Mouse (Mus musculus) liver, embryonic 16.5 days (tissue): ENCODE data around the gene Cnnm2. TPM values are rescaled to one million over a fixed set of nuclear protein-coding genes. Genes with fewer than 3 reads are reported as not detected.
A peak's percentile ranks its signal among the peaks of the same experiment; 100 is the strongest.

Source experiments
- ATAC-seq: fragments of 200-750 bp; cut with Nextera tagmentation; 2 replicates; pipeline ENCODE4 v1.8.0; 2017; ENCODE audit warnings: low read depth, mild to moderate bottlenecking, moderate number of reproducible peaks, moderate library complexity
- H3K27ac ChIP-seq: fragments of 300-500 bp; sonication (generic); 2 replicates; pipeline ENCODE4 v1.5.1; 2014; ENCODE audit warnings: mild to moderate bottlenecking, low read length
- H3K27me3 ChIP-seq: fragments of 300-500 bp; sonication (generic); 2 replicates; pipeline ENCODE4 v1.6.1; 2014; ENCODE audit warnings: low read depth, low read length, mixed read lengths; ENCODE audit not compliant: control insufficient read depth, insufficient read depth
- H3K36me3 ChIP-seq: fragments of 300-500 bp; sonication (generic); 2 replicates; pipeline ENCODE4 v1.6.1; 2014; ENCODE audit warnings: mild to moderate bottlenecking; ENCODE audit not compliant: control insufficient read depth, insufficient read depth
- H3K4me1 ChIP-seq: fragments of 300-500 bp; sonication (generic); 2 replicates; pipeline ENCODE4 v1.6.1; 2014; ENCODE audit warnings: low read depth, low read length, mixed read lengths; ENCODE audit not compliant: control insufficient read depth
- H3K4me2 ChIP-seq: fragments of 300-500 bp; sonication (generic); 2 replicates; pipeline ENCODE4 v1.6.1; 2014; ENCODE audit warnings: low read depth, low read length, mixed read lengths
- H3K4me3 ChIP-seq: fragments of 300-500 bp; sonication (generic); 2 replicates; pipeline ENCODE4 v1.5.1; 2014; ENCODE audit warnings: low read depth, mild to moderate bottlenecking, low read length
- H3K9ac ChIP-seq: fragments of 300-500 bp; sonication (generic); 2 replicates; pipeline ENCODE4 v1.6.1; 2014; ENCODE audit warnings: low read depth, low read length
- H3K9me3 ChIP-seq: fragments of 300-500 bp; sonication (generic); replicated peaks from 2 replicates; pipeline ENCODE4 v1.6.1; 2016; ENCODE audit warnings: low read length; ENCODE audit not compliant: control insufficient read depth
- WGBS: fragments of 180-500 bp; shearing (Covaris S2); extraction: QIAGEN DNeasy Blood & Tissue Kit; methylation state at CpG from one replicate; pipeline ENCODE4 v1.1.7; 2014; ENCODE audit not compliant: insufficient replicate concordance; 5-methylcytosine and 5-hydroxymethylcytosine counted together
- polyA plus RNA-seq: library from polyadenylated mRNA; unstranded; fragments of >200 nt; fragmentation: Nextera tagmentation; extraction: Ambion mirVana; gene quantifications from 2 replicates; pipeline ENCODE4 v1.2.1, GENCODE M21; 2015

The Cnnm2 gene
- polyA plus RNA-seq, 1 experiment from 2014 or later = 1.4 TPM

DNA sequence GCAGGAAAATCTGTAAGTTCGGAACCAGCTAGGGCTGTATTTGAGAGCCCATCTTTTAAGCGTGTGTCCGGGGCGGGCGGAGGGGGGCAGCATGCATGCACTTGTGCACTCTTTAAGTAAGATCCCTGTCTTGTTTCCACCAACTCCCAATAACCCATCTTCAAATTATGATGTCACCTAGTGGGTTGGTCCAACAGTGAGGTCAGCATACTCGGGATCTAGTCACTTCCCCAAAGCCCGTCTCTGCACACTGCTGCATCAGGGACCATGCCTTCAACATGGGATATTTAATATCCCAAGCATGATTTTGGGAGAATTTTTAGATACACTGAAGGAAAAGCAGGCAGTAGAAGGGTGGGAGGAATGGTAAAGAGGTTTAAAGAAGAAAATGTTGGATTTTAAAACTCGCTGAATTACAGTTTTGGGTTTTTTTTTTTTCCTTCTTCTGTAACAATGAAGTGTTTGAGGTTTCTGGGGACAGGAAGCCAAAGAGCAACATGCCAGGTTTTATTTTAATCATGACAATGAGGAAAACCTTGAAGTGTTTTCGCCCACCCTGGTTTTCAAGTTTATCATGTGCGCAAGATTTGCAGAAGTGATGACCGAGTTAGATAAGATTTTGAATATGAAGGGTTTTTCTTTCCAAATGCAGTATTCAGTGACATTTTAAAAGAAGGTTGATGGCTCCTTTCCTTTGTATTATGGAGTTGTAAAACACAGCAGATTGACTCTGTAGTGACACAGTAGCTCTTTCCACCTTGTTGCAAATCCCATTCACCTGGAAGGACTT lies 76.1 kb downstream of the Cnnm2 start:
- Histone ChIP-seq H3K9ac (no peak overlapping the region), H3K36me3 (no peaks in the 10 kb centered on the region), H3K9me3 (no peaks in the 10 kb centered on the region), H3K4me2 (no peak overlapping the region), H3K27me3 (no peaks in the 10 kb centered on the region), H3K4me1 (no peaks in the 10 kb centered on the region; the same call in 1 of the 2 replicates), H3K4me3 (no peak overlapping the region), H3K27ac (no peak overlapping the region)
- WGBS = 56% methylated on average over 11 of the region's 11 CpGs
- ATAC-seq = no peak

DNA sequence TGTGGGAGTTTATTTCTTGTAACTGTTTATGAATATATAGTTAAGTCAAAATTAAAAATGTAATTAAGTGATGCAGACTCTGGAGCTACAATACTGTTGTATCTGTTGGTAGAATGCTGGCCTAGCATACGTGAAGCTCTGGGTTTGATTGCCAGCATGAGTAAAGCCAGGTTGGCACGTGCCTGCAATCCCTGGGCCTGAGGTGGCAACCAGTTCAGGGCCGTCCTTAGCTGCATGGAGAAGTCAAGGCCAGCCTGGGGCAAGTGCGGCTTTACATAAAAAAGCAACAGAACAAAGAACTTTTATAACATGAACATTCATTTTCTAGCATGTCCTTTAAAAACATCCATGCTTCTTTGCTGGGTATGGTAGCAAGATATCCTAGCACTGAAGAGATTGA lies 79.6 kb downstream of the Cnnm2 start:
- H3K27ac ChIP-seq = no peak overlapping the region
- no peaks in the 10 kb centered on the region for H3K9me3 ChIP-seq
- no peaks in the 10 kb centered on the region for H3K27me3 ChIP-seq
- peaks cover 7% of the 10 kb centered on the region for H3K4me1 ChIP-seq
- H3K36me3 ChIP-seq = no peaks in the 10 kb centered on the region
- ATAC-seq = no peak
- WGBS = 76% methylated on average over 4 of the region's 4 CpGs
- H3K9ac ChIP-seq = no peak overlapping the region
- no peak overlapping the region for H3K4me3 ChIP-seq
- H3K4me2 ChIP-seq = no peak overlapping the region

DNA sequence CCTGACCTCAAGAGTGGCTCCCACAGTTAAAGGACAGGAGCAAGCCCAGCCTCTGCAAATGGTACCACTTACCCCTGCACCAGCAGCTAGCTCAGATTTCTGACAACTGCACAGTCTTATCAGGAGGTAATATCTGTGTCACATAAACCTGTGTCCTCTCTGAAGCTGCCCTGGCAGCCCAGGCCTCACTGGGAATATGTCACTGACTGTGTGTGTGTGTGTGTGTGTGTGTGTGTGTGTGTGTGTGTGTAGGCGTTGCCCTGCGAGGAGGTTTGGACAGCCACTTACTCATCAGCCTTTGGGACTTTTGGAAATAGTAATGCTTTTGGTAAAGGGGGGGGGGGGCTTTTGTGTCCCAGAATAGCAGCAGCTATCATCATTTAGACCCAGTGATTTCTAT lies 81.6 kb downstream of the Cnnm2 start:
- no peak for ATAC-seq
- Histone ChIP-seq H3K4me1 (peaks cover 27% of the 10 kb centered on the region), H3K4me3 (no peak overlapping the region), H3K9me3 (no peaks in the 10 kb centered on the region), H3K27ac (no peak overlapping the region), H3K27me3 (no peaks in the 10 kb centered on the region), H3K9ac (no peak overlapping the region), H3K36me3 (no peaks in the 10 kb centered on the region), H3K4me2 (no peak overlapping the region)
- 66% methylated on average over 2 of the region's 2 CpGs for WGBS

DNA sequence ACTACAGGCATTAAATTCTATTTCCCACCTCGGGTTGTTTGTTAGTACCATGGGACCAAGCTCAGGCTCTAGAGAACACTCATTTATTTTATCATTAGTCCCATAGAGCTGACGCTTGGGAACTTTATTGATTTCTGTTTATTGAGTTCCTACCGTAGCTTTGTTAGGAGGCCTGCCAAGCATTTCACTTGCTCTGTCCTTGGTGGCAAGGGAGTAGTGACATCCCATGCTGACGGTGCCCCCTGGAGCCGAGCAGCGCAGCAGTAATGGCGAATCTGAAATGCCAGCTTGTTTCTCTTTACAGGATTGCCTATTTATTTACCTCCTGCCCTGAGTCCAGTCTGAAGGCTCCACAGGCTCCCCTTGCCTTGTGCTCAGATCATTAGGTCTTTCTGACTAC lies 84.7 kb downstream of the Cnnm2 start:
- no peaks in the 10 kb centered on the region for H3K9me3 ChIP-seq
- H3K9ac ChIP-seq = peak overlapping the region; percentile 41; the same call in 1 of the 2 replicates
- no peak for ATAC-seq
- H3K27me3 ChIP-seq = no peaks in the 10 kb centered on the region
- H3K4me3 ChIP-seq = no peak overlapping the region
- no peaks in the 10 kb centered on the region for H3K36me3 ChIP-seq
- H3K4me1 ChIP-seq = peaks cover 50% of the 10 kb centered on the region
- peak overlapping the region; percentile 90 for H3K27ac ChIP-seq
- peak overlapping the region; percentile 38 for H3K4me2 ChIP-seq
- WGBS = 80% methylated on average over 7 of the region's 7 CpGs

DNA sequence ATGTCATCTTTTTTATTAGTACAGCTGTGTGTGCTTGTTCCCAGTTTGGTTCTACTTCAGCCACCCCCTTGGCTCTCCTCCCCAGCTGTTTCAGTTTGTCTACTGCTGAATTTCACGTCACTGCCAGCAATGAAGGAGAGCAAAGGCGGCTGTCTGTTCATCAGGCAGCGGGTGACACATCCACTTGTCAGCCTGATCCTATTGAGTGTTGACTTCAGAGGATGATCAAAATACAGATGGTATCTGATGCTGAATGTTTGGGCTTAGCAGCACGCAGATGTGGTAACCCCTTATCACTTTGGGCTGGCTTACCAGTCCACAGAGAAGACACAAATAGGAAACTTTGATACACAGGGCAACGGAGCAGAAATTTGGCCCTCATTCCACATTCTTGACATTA lies 85.1 kb downstream of the Cnnm2 start:
- 29% methylated on average over 5 of the region's 5 CpGs for WGBS
- peak overlapping the region; percentile 41 for H3K9ac ChIP-seq
- H3K27me3 ChIP-seq = no peaks in the 10 kb centered on the region
- peak overlapping the region; percentile 90 for H3K27ac ChIP-seq
- H3K4me1 ChIP-seq = peaks cover 51% of the 10 kb centered on the region
- H3K9me3 ChIP-seq = no peaks in the 10 kb centered on the region
- H3K4me2 ChIP-seq = peak overlapping the region; percentile 38
- no peaks in the 10 kb centered on the region for H3K36me3 ChIP-seq
- peak; percentile 44 for ATAC-seq
- H3K4me3 ChIP-seq = no peak overlapping the region

DNA sequence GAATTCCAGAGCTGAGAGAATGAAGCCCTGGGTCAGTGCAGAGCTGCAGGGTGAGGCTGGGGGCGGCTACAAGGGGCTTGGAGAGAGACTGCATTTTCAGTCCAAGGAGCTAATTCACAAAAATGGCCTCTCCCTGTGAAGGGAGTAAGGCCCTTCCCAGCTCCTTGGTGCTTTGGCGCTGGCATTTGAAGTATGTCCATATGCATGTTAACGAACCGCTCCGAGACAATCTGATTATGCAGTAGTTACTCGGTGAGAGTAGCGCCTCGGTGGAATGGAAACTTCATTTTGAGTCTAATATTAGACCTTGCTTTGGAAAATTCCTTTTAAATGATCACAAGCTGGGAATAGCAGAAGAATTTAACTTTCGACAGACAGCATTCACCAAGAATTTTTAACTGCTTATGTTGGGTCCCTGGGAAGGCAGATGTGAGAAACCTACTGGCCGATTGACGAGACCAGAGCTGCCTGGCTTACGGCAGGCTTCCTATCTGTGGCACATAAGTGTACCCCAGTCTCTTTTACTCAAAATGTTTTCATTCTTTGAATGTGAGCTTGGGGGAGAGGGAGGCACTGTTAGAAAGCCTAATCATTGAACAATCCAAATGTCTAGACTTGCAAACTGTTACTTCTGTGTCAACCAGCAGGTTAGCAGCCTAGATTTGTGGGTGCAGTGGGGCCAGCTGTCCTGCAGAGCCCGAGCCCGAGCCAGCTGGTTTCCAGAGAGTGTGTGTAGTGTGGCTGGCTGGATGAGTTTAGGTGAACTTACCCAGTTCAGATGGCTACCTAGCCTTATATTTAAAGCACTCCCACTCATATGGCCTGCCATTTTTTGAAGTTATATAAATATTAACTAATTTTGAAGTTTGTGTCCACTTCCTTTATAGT lies 87.2 kb downstream of the Cnnm2 start:
- H3K9me3 ChIP-seq = no peaks in the 10 kb centered on the region
- ATAC-seq = peak; percentile 55
- H3K4me3 ChIP-seq = no peak overlapping the region
- no peaks in the 10 kb centered on the region for H3K27me3 ChIP-seq
- peak overlapping the region; percentile 42 for H3K9ac ChIP-seq
- no peaks in the 10 kb centered on the region for H3K36me3 ChIP-seq
- peak overlapping the region; percentile 90 for H3K27ac ChIP-seq
- H3K4me1 ChIP-seq = peaks cover 51% of the 10 kb centered on the region
- WGBS = 63% methylated on average over 14 of the region's 14 CpGs
- peak overlapping the region; percentile 35 for H3K4me2 ChIP-seq

DNA sequence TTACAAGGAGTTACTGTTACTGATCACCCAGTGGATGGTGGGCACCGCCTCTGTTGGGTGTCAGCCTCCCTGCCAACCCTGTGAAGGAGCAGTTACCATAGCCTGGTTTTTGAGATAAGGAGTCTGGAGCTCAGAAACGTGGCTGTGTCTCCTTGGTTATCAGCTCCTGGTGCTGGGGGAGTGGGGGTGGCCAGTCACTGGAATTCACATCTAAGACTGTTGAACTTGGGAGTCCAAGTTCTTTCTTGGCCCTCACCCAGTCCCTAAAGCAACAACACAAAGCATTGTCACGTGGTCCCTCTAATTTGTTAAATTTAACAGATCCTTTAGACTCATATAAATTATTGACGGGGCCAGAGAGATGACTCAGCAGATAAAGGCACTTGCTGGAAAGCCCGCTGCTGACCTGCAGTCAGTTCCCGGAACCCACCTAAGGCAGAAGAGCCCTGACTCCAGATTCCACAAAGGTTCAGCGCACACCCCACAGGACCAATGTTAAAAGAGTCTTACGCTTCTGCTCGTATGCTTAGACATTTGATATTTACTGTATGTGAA lies 88.1 kb downstream of the Cnnm2 start:
- peak; percentile 97 for ATAC-seq
- H3K4me2 ChIP-seq = peak overlapping the region; percentile 38
- H3K9ac ChIP-seq = peak overlapping the region; percentile 37
- peak overlapping the region; percentile 90 for H3K27ac ChIP-seq
- no peak overlapping the region for H3K4me3 ChIP-seq
- peaks cover 51% of the 10 kb centered on the region for H3K4me1 ChIP-seq
- H3K27me3 ChIP-seq = no peaks in the 10 kb centered on the region
- H3K36me3 ChIP-seq = no peaks in the 10 kb centered on the region
- no peaks in the 10 kb centered on the region for H3K9me3 ChIP-seq
- 29% methylated on average over 9 of the region's 9 CpGs for WGBS

DNA sequence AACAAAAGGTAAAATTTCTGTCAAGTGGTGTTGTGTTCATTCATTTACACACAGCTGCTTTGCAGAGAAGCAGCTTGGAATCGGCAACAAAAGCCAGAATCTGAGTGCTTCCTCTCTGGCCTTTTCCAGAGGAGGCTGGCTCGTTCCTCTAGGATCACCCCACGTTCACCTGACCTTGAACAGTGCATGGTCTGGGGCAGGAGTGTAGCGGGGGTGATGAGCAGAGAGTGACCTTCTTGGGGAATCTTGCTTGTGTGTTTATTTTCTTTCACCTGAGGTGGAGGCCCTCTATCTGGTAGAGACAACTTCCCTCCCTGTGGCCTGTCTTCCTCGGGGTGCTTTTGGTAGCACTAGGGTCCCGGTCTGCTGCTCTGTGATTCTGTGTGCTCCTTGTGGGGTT lies 94.8 kb downstream of the Cnnm2 start:
- H3K27me3 ChIP-seq = no peaks in the 10 kb centered on the region
- no peaks in the 10 kb centered on the region for H3K36me3 ChIP-seq
- H3K9me3 ChIP-seq = no peaks in the 10 kb centered on the region
- H3K9ac ChIP-seq = no peak overlapping the region
- no peak overlapping the region for H3K4me2 ChIP-seq
- no peak overlapping the region for H3K4me3 ChIP-seq
- no peak overlapping the region for H3K27ac ChIP-seq
- ATAC-seq = no peak
- WGBS = 57% methylated on average over 6 of the region's 6 CpGs
- H3K4me1 ChIP-seq = peaks cover 15% of the 10 kb centered on the region
